Mouse (Mus musculus): ENCODE results near the gene Trak1.

DNA sequence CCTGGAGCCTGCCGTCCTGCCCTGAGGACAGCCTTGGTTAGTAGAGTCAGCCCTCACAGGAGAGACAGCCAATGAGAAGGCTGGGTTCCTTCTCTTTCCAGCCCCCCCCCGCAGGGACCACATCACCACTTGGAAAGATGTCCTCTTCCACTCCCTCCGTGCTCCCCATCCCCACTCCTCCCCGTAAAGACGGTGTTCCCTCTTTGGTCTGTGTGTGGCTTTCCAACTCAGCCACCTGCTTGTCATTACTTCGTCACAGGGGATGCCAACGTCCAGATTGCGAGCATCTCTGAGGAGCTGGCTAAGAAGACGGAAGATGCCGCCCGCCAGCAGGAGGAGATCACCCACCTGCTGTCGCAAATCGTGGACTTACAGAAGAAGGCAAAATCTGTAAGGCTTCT lies 149.1 kb downstream of the Trak1 start:
- TF ChIP-seq EP300 (IDR thresholded peaks at IDR 0.05; ENCODE audit: low read depth) (no peak), CTCF (IDR thresholded peaks at IDR 0.05; ENCODE audit: low read depth) (0 out of 2 replicates have a peak, but pooled peaks have one; percentile 3)

Data from liver, embryonic 14.5 days (tissue).